Mouse (Mus musculus) right cerebral cortex, postnatal 4 days (tissue): ENCODE measurements at regions not wholly inside any gene's neighbourhood (a gene's known extent, or its start where the extent isn't known, plus 50 kb on each side); places are given as distances from the start of the nearest gene placed in this dataset.

ENCODE experiments used
- DNase-seq: peaks from one replicate; pipeline ENCODE4 v3.0.0-alpha.2; 2022

DNA sequence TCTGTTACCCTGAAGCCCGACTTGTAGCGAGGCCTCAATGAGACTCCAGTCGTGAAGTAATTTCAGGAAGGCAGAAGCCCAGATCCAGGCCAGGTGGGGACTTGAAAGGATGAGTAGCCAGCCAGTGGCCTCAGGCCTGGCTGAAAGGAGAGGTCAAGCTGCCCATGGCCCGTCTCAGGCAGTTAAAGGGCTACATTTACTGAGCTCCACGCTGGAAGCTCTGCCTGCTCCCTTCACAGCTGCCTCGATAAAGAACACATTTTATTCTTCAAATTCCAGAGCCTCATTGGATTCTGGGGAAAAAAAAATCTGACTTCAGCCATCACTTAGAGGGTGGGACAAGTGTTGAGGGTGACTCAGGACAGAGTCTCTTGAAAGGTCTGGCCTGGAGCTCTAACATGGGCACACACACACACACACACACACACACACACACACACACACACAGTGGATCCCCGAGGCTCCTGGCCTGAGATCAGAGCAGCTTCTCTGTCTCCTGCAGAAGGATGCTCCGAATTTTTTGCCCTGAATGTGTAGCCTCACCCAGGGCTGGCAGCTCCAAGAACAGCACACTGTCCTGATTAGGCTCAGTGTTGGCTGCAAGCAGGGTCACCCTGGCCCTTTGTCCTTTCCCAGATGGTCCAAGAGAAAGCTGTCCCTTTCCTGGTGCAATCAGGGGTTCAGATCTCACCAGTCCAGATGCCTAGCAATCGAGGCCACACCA is 53.0 kb downstream of the Gadd45g start:
- DNase-seq = no peak

DNA sequence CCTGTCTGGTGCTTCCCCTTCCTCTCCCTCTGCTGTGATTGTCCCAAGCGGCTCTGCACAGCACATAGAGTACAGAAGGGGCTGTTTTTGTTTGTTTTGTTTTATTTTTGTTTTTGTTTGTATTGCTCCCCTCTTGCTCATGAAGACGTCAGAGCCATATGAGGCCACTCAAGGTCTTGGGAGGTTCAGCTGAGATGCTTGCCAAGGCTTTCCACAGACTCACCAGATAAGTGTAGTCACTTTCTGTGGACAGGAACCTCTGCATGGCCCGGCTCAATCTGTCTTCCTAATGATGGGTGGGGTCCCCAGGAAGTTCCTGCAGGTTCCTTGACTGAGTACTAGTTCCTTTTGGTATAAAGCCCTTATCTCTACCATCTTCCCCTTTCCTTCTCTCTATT is 53.6 kb downstream of the Gadd45g start:
- DNase-seq = no peak

DNA sequence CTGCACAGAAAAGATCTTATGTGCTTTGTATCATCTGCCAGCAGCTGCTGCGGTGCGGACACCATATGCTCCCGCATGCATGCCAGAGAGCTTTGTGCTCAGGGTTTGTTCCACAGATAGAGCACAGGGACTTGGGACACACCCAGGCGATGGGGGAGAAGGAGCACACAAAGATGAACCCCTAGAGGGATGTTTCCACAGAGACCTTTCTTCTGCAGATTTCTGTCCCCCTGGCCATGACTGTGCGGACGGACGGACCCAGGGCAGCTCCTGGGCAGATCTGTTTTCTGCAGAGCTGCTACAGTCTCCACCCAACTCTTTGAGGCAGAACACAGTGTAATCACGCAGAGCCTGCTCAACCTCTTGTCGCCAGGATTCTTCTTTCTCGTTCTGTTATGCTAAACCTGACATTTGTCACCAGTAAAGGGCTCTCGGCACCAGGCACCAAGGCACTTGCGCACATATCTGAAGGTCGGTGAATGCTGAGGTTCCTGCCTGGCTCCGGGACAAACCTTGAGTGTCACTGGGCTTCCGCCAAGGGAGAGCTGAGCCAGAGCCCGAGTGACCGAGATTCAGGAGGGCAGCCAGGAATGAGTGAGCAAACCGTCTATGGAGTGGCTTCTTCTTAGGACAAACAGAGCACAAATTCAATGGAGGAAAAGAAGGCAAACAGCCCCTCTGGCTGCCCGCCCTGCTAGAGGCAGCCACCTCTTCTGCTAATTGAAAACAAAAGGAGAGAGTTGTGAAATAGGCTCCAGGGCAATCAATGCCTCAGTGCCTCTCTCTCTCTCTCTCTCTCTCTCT is 56.2 kb downstream of the Gadd45g start:
- DNase-seq = peak; percentile 50

DNA sequence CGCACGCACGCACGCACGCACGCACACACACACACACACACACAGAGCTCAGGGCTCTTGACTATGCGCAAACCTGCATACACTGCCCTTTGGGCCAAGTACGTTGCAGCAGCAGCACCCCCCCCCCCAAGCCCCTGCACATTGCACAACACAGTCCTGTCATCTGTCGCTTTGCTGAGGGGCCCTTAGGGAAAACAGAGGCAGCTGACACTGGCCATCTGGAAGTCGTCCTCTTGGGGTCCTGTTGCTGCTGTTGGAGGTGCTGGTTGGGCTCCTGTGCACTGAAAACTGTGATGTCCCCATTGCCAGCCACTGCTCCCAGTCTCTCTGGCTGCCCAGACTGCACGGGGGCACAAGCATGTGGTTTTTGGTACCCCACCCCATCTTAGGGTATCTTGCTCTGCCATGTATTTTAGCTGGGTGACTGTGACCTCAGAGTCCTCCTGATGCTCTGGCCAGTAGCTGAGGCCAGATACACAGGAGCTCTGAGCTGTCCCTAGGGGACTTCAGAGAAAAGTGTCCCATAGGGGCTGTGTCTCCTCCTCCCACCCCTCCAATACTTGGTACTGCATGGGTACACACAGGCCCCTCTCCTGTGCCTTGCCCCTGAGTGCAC is 57.0 kb downstream of the Gadd45g start:
- no peak for DNase-seq

DNA sequence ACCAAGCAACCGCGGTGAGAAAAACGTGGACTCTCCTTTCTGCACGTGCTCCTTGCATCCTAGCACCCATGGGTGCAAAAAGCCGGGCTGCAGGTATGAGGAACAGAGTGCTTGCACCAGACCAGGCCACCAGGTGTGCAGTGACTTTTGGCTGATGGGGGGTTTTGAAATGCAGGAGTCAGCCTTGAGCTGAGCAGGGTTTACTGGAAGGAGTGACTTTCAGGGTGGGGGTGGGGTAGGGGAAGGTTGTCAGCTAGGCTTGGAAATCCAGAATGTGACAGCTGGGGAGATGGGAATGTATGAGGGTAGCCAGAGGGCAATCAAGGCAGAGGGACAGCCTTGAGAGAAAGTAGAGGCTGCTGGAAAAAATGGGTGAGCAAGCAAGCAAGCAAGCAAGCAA is 58.8 kb downstream of the Gadd45g start:
- no peak for DNase-seq

DNA sequence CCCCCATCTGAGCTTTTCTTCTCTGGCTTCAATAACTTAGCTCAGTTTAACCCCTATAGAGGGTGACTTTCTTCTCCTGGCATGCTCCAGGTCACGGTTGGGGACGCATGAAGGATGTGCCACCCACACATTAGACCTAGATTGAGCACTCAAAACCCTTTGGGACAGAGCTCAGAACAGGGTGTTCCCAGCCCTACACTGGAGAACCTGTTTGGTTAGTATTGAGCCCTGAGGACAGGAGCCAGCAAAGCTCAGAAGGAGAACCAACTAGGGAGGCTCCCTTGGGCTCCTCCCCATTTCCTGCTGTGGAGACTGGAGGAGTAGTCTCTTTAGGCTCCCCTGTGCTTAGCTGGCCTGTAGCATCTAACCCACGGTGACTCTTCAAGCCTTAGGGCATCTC is 59.6 kb downstream of the Gadd45g start:
- no peak for DNase-seq

DNA sequence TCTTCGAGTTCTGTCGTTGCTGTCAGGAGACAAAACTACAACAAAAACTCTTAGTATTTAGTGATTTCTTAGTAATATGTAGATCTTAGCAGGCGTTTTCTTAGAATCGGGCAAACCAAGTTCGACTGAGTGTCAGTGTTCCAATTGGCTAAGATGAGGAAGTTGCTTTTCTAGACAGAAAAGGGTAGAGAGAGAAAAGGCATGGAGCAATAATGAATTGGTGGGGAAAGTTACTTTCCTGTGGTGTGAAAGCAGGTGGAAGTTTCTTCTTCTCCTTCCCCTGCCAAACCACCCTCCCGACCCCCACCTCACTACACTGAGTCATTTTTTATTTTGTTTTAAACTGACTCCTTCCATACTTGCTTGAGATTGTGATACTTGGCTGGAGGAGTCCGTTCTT is 62.0 kb downstream of the Gadd45g start:
- DNase-seq = no peak

DNA sequence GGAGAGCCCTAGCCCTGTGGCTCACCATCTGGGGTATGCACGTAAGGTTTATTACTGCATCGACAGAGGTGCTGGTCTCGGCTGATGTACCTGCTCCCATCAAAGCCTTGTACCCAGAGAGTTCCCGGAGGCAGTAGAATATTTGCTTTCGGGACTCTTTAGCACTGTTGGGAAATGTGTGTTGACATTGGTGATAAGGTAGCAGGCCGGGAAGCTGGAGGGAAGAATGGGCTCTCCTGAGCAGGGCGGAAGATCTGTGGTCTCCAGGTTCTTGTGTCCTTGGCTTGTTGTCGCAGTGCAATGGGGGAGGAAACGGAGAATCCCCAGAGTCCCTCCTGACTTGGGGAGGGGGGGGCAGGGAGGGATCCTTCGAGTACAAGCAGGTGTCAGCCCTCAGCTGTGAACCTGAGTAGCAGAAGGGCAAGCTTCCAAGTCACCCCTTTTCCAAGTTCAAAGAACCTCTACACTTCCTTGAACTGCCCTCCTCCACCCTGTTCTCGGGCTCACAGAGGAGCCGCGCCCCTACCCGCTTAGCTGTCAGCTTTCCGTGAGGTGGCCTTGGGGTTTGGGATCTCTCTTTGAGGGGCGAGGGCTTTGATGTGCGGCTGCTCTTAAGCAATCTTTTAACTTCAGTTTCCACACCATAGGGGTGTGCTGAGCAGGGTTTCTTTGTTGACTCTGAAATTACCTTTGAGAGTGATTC is 65.0 kb downstream of the Gadd45g start:
- DNase-seq = no peak

DNA sequence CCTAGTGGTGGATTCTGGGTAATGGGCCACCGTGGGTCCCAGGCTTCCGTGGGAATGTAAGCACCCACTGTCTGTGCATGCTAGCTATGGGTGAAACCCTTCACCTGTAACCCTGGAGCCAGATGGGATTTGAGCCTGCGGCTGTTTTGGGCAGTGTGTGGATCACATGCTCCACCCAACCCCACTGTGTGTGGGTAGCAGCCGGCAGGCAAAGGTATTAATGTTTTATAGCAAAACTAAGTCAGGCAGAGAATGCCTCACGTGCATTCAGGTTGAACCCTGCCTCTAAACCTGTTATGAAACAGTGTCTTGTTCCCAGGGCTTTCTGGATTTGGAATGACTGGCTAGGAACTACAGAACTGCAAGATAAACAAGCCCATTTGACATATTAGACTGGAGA is 66.0 kb downstream of the Gadd45g start:
- DNase-seq = no peak

DNA sequence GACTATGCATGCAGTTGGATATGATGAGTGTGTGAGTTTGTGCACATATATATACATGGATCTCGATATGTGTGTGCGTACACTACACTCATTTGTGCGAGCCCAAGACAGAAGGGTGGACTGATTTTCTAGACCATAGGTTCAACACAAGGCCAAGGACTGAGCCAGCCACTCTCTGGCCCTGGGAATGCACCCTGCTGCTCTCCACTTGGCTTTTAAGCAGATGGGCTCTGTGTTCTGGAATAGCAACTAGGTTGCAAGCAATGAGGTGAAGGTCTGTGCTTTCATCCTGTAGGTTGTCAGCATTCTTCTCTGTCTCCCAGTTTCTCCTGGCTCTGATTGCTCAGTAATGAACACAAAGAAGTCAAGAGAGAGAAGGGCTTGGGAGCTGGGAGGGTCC is 66.5 kb downstream of the Gadd45g start:
- no peak for DNase-seq

DNA sequence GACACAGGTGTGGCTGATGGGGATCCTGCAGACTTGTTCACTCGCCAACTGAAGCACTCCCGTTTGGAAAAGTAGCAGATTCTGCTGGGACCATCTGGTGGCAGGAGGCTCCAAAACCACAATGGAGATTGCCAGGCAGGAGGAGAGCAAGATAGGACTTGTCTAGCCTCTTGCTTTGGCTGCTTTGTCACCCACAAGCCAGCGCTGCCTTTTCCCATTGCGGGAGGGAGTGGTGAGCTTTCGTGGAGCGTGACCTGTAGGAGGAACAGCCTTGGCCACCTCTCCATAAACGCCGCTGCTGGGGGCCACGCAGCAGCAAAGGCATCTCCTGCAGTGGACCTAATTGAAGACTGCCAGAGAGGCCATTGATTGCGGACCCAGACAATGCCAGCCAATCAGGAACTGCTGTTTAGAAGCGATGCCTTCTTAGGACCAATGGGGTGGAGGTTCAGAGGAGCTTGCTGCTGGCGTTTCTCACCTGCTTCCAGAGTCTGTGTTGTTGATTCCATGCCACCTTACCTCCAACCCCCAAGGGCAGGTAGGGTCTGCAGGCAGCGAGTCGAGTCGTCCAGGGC is 70.3 kb downstream of the Gadd45g start:
- no peak for DNase-seq

DNA sequence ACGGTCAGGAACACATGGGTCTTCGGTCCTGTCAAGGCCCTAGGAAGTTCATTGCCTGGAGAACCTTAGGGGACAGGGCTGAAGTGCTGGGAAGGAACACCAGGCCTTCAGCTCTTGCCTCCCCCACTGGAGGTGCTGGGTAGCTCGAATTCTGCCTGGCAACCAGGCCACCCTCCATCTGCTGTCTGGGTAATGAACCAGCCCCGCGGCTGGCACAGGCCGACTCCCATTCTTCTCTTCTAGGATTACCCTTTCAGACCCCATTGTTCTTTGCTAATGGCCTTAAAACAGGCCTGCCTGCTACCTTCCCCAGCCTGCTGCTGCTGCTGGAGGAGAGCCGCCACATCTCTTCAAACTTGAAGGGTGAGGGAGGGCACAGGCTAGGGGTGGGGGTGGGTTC is 71.2 kb downstream of the Gadd45g start:
- DNase-seq = no peak

DNA sequence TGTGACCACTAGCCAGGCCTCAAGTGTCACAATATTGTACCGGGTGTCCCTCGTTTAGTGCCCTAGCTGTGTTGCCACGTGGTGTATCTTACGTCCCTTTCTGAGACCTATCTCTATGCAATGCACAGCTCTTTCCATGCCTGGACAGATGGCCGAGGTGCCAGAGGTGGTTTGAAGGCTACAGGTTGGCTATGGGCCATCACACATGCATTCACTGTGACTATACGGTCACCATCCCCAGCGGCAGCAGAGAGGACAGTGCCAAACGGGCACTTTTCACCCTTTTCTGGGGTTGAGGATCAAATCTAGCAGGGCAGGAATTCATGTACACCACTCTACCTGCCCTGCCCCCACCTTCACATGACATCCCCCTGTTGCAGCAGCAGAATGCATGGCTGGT is 71.6 kb downstream of the Gadd45g start:
- no peak for DNase-seq

DNA sequence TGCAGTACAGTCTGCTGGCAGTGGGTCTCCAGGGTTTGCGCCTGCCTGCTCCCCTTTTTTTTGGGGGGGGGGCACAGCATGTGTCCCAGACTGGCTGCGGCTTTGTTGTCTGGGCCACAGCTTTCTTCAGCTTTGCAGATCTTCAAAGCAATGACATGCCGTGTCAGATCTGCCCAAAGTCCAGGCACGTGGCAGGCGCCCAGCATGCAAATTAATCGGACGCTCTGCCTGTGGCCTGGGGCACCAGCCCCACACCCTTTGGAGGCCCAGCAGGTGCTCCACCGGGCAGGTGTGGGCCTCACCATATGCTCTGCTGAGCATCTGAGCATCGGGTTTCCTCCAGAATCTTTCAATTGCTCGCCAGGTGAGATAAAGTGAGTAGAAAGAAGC is 72.3 kb downstream of the Gadd45g start:
- DNase-seq = no peak

DNA sequence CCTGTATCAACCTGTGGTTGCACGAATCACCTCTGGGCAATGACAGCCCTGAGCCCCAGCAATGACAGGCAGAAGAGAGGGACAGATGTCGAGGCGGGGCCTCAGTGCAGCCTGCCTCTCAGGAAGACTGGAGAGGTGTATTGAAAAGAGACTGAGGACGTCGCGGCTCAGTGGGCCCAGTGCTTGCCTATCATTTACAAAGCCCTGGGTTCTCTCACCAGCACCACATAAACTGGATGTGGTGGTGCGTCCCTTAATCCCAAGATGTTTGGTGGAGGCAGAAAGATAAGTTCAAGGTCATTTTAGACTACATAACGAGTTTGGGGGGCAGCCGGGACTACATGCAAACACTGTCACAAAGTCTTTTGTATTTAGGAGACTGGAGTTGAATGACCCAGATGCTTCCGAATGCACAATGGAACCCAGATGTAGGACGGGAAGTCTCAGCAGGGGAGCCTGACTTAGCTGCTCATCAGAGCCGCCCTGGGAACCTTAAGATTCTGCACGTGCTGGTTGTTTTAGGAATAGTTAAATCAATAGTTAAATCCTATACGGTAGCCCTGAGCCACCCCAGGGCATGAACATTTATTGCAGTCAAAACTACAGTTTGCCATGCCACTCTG is 72.8 kb downstream of the Gadd45g start:
- DNase-seq = no peak

DNA sequence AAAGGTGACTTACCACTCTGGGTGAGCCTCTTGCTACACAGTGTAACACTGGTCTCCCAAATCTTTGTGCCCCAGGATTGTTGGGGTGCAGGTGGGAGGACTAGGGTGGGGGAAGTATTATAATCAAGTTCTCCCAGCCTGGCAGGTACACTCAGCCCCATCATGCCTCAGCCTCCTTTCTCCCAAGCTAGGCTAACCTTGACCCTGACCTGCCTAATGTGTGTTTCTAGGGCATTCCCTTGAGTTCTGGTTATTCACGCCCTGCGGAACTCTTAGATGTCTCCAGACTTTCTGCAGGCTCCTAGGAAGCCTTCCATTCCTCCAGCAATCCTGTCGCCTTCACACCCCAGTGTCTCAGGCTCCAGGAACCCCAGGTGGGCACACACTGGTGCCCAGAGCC is 73.5 kb downstream of the Gadd45g start:
- DNase-seq = no peak

DNA sequence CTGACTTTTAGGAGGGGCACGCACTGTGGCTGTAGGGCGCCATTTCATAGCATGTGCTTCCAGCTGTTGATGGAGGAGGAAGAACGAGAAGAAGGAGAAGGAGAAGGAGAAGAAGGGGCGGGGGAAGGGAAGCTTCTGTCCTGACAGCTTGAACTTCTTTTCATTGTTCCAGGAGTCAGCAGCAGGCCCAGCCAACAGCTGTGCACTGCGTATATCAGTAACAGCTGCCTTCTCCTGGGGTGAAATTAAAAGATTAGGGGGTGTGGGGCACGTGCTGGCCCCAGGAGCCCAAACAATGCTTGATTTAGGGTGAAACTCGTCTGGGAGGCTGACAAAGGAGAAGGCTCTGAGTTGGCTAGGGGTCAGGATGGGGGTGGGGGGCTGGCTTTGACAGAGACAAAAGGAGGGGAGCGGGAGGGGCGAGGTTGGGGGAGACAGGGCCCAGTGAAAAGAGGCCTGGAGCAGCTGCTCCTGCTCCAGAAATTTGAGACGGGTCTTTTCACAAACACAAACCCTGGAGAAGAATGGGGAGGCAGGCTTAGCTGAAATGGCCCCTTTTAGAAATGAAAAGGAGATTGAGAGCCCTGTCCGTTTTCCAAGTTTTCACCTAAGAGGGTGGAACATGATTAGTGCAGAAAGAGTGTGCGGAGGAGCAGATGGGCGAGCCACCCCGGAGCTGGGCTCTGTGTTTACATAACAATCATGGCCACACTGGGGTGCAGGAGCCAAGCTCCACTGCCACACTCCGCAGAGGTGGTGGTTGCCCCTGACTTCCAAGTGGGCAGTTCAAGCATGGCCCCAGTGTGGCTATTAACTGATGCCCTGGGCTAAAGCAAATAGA is 74.3 kb downstream of the Gadd45g start:
- DNase-seq = peak; percentile 48

DNA sequence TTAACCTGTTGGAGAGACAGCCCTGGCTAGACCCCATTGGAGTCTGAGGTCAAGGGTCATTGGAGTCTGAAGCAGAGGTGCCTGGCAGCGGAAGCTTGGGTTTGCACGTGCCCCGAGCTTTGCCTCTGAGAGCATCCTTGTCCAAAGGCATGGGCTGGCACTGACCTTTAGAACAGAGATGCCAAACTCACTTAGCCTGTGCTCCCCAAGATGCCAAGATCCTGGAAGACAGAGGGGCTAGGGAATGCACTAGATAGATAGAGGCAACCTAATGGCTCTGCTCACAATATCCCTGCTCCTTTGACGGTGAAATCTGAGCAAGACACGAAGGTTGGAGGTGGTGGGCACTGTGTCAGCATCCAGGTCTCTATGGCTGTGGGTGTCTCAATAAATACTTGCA is 75.1 kb downstream of the Gadd45g start:
- no peak for DNase-seq

DNA sequence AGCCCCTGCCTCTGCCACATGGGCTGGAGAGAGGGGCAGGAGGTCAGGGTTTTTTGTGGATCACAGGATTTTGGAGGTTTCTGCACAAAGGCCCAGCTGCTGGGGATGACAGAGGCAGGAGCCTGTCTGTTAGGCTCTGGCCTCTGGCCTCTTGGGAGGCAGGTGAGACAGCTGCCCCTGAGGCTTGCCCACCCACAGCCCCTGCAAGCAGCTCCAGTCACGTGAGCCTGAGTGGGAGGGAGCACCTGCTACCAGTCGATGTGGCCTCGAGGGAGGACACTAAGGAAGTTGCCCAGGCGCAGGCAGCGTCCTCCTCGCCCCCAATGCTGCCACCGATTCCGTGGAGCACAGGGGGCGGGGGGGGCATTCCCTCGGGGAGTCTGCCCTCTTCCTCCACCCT is 80.3 kb downstream of the Gadd45g start:
- DNase-seq = no peak

DNA sequence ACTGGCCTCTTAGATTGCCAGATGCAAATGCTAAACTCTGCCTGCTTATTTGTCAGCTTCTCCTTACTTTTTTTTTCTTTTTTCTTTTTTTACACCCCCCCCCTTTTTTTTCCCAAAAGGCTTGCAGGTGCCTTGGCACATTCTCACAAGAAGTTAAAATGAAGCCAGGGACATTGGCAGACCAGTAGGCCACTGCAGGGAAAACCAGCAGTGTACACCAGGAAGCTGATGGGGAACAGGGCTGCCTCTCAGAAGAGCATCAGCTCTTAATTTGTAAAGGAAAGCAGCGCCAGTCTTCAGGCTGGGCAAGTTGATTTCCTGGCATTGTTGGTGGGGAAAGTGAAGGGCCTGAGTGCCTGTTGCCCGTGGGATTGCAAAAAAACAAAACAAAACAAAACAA is 83.3 kb downstream of the Gadd45g start:
- no peak for DNase-seq

DNA sequence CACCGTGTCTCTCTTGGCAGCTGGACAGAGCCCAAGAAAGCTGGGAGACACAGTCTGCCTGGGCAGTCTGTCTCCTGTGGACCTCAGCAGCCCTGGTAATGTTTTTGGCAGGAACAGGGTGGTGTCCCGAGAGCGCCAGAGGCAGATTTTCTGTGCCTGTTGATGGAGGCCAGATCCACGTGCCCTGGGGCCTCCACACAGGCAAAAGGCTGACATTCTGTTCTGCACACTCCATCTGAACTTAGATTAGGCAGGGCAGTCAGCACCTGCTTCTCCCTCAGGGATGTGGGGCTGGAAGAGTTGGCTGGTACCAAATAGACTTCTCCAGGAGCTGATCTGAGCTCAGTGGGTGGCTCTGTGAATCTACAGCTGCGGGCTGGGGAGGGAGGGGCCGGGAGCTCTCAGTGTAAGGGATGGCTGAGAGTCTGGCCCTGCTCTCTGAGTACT is 83.8 kb downstream of the Gadd45g start:
- no peak for DNase-seq

DNA sequence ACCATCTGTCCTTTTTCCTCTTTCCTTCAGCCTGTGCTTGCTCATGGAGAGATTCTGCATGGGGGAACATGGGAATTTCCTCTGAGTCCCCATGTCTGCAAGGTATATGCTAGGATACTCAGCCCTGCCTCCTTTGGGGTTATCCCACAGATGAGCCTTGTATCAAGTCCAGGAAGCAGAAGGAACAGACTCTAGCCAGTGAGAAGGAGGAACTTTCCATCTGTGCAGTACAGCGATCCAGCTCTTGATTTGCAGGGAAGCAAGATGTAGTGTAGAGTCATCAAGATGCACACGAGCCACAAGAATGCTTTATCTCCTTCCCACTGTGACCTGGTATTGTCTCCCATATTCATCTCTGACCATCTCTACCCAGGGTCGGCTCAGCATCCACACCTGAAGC is 84.5 kb downstream of the Gadd45g start:
- DNase-seq = no peak
